Mouse (Mus musculus) brain, embryonic 14.5 days (tissue): ENCODE measurements at regions not wholly inside any gene's neighbourhood (a gene's known extent, or its start where the extent isn't known, plus 50 kb on each side); places are given as distances from the start of the nearest gene placed in this dataset.

ENCODE experiments used
- DNase-seq: peaks from one replicate; pipeline ENCODE4 v3.0.0-alpha.2; 2011; ENCODE audit warnings: low read depth
- CTCF ChIP-seq: fragments of 200-500 bp; IDR thresholded peaks from 2 replicates; pipeline ENCODE4 v1.5.1; 2012; ENCODE audit warnings: inconsistent platforms, mild to moderate bottlenecking, moderate library complexity, borderline replicate concordance; ENCODE audit not compliant: insufficient read depth, insufficient read length; ENCODE audit errors: extremely low read depth
- POLR2A ChIP-seq: fragments of 200-500 bp; IDR thresholded peaks from 2 replicates; pipeline ENCODE4 v1.6.1; 2012; ENCODE audit warnings: mild to moderate bottlenecking, inconsistent platforms, borderline replicate concordance; ENCODE audit not compliant: poor library complexity, insufficient read depth, insufficient read length, severe bottlenecking; ENCODE audit errors: extremely low read depth

DNA sequence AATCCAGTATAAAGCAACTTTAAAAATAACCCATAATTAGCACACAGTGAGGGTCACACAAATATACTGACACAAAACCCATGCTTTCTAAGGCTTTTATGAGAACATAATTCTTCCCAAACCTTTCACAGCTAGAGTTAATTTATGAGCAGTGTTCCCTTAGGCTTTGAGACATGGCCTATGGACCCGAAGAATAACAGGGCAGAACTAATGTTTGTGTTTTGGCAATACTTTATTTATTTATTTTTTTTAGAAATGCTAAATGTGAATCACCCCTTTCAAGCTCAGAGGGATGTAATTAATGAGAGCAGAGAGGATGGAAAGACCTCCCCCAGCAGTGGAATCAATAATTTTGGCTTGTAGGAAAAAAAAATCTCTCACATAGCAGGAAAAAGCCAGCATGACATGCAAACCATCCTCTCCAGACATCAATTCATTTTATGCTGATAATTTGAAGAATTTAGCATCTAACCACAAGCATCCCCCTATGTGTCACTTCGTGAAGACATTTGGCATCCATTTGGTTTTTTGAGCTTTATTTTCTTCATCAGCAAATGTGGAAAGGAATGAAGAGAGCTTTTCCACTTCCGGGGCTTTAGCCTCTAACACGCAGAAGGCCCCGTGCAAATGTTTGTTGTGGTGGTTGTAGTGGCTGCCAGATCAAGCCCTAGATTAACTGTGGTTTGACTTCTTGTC, 238.0 kb upstream of the Lsamp start:
- TF ChIP-seq POLR2A (no peak), CTCF (no peak)
- no peak for DNase-seq

DNA sequence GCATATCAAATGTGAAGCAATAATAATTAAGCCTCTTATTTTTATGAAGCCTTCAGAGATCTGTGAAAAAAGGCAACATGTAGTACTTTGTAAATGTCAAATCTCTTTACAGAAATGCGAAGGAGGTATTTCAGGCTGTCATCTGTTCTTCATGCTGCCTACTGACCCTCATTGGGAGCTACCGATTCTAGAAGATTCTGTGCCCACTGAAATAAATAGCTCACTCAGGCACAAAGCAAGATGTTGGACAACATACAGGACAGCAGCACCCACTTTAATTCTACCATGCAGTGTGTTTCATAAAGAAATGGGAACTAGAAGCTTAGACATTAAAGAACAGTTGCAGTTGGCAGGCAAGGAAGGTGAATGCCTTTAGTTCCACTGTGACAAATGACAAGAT, 232.4 kb upstream of the Lsamp start:
- DNase-seq = no peak
- TF ChIP-seq CTCF (no peak), POLR2A (no peak)

DNA sequence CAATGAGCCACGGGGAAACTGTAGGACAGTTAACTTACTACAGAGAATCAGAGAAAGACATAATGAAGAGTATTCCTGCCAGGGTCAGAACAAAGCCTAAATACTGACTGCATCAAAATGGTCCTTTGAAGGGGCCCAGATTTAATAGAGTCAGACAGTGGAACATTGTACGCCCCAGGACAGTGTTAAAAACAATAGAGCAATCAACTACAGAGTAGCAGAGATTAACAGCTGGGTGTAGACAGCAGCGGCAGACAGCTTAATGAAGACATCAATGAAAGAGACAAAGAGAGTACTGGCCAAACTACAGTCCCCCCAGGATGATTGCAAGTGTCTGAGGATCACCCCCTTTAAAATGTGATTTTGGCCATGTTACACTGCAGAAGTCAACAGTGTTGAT, 183.1 kb upstream of the Lsamp start:
- DNase-seq = peak; percentile 15
- no peak for TF ChIP-seq POLR2A

- peak; percentile 17 for DNase-seq
Measured at GRCm38 (mm10) chr16:39820131-39820530, 164.0 kb upstream of the Lsamp start.

GRCm38 (mm10) chr16:39834241-39834640, 149.9 kb upstream of the Lsamp start:
- TF ChIP-seq CTCF (no peak), POLR2A (no peak)
- DNase-seq = peak; percentile 53

More at GRCm38 (mm10) chr16:39820131-39820530, 164.0 kb upstream of the Lsamp start:
- TF ChIP-seq CTCF (no peak), POLR2A (no peak)

DNA sequence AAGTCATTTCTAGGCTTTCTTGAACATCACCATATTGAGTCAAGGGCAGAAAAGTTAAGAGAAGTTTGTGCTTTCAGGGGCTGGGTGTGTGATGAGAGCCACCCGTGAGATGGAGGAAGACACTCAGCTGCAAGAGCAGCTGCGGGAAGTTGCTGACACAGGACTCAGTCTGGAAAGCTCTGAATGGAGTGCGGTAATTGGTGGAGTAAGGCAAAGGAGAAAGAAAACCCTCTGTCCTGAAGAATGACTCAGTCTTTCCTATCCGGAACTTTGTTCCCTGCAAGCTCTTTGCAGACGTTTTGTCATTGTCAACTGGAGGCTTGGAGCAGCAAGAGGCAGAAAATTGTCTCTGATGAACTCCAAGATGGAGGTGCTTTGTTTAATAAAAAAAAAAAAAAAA, 102.6 kb upstream of the Lsamp start:
- TF ChIP-seq POLR2A (no peak), CTCF (no peak)
- DNase-seq = peak; percentile 35

DNA sequence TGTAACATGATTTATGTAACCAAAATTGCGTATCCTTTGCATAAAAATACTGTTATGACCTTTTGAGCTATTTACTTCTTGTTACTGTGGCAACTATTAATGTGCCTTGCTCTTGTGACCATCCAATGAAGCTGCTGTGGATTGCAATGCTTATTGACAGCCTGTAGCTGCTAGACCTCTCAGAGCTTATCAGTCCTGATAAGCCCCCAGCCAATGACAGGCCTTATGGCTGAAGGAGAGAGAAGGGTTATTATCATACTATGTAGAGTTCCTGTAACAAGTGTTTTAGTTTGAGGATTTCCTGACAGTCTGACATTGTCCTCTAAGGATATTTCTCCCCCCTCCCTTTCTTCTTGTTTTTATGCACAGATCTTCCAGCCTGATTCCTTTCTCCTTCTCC, 96.2 kb upstream of the Lsamp start:
- TF ChIP-seq POLR2A (no peak), CTCF (no peak)
- DNase-seq = no peak
